Mouse (Mus musculus) neural tube, embryonic 13.5 days (tissue): ENCODE results near the gene Med29. TPM values are rescaled to one million over a fixed set of nuclear protein-coding genes. Genes with fewer than 3 reads are reported as not detected.
A peak's percentile ranks its signal among the peaks of the same experiment; 100 is the strongest.

Experiments used
- ATAC-seq: fragments of 200-750 bp; cut with Nextera tagmentation; 2 replicates; pipeline ENCODE4 v1.8.0; 2017; ENCODE audit warnings: low read depth, mild to moderate bottlenecking, moderate TSS enrichment, moderate library complexity
- H3K27ac ChIP-seq: fragments of 300-500 bp; sonication (generic); replicated peaks from 2 replicates; pipeline ENCODE4 v1.5.1; 2015; ENCODE audit warnings: moderate library complexity, mild to moderate bottlenecking, inconsistent platforms
- H3K27me3 ChIP-seq: fragments of 300-500 bp; sonication (generic); 2 replicates; pipeline ENCODE4 v1.6.1; 2015; ENCODE audit warnings: mild to moderate bottlenecking, inconsistent platforms
- H3K36me3 ChIP-seq: fragments of 300-500 bp; sonication (generic); 2 replicates; pipeline ENCODE4 v1.6.1; 2015; ENCODE audit warnings: mild to moderate bottlenecking, inconsistent platforms
- H3K4me1 ChIP-seq: fragments of 300-500 bp; sonication (generic); replicated peaks from 2 replicates; pipeline ENCODE4 v1.6.1; 2015; ENCODE audit warnings: inconsistent platforms
- H3K4me2 ChIP-seq: fragments of 300-500 bp; sonication (generic); 2 replicates; pipeline ENCODE4 v1.6.1; 2015; ENCODE audit warnings: inconsistent platforms, mild to moderate bottlenecking, moderate library complexity
- H3K4me3 ChIP-seq: fragments of 300-500 bp; sonication (generic); 2 replicates; pipeline ENCODE4 v1.5.1; 2015; ENCODE audit warnings: mild to moderate bottlenecking, inconsistent platforms
- H3K9ac ChIP-seq: fragments of 300-500 bp; sonication (generic); 2 replicates; pipeline ENCODE4 v1.6.1; 2015; ENCODE audit warnings: moderate library complexity, mild to moderate bottlenecking, inconsistent platforms
- H3K9me3 ChIP-seq: fragments of 300-500 bp; sonication (generic); 2 replicates; pipeline ENCODE4 v1.6.1; 2016; ENCODE audit warnings: inconsistent platforms
- WGBS: fragments of 180-500 bp; shearing (Covaris S2); methylation state at CpG from one replicate; pipeline ENCODE4 v1.1.7; 2015; 5-methylcytosine and 5-hydroxymethylcytosine counted together
- polyA plus RNA-seq: library from polyadenylated mRNA; unstranded; fragments of >200 nt; fragmentation: Nextera tagmentation; extraction: Ambion mirVana; gene quantifications from 2 replicates; pipeline ENCODE4 v1.2.1, GENCODE M21; 2015

Med29 gene
- 35.7 and 45.4 TPM in 2 replicates for polyA plus RNA-seq

DNA sequence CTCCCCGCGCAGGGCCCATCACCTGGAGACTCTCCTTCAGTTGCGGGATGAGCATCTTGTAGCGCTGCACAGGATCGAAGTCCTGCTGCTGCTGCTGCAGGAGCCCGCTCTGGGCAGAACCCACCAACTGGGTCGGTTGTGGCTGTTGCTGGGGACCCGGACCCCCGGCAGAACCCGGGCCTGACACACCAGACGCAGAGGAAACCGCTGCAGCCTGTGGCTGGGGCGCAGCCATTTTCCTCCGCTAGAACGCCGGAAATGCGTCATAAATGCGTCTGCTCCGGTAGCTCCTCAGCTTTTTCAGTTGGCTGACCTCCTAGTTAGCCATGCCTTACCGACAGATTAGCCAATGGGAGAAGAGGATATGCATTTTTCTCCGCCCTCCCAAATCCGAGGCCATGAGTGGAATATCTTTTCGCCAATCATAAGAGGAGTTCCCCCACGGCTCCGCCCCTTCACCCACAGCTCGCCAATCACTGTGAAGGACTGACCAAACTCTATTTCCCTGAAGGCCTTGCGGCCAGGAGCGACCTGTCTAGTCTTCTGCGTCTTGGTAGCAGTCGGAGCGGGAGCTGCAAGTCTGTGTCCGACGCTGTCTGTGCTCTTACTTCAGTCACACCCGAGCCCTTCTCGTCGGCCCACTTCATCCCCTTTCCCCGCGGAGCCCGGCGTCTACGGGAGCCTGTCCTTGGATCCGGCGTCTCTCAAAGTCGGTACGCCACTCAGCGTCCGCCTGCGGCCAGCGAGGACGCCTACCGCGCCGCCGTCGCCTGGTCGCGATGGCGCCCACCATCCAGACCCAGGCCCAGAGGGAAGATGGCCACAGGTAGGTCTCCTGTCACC, at the start of gene Med29, which contains the start of gene Paf1:
TSS of gene Med29 (minus strand) at position 280 of the 843 bp plus-strand sequence.
TSS of gene Paf1 (plus strand) at position 523 of the 843 bp plus-strand sequence.
- Histone ChIP-seq H3K4me3 (peak within 1 kb of the TSS; percentile 85), H3K27ac (peak within 1 kb of the TSS; percentile 79), H3K4me2 (peak within 1 kb of the TSS; percentile 96), H3K27me3 (no peaks in the 10 kb centered on the region), H3K4me1 (peaks cover 26% of the 10 kb centered on the region), H3K9me3 (no peaks in the 10 kb centered on the region), H3K36me3 (peaks cover 63% of the 10 kb centered on the region), H3K9ac (peak within 1 kb of the TSS; percentile 91)
- WGBS: under 1% methylated on average over 58 of the region's 58 CpGs
- ATAC-seq: peak; percentile 99

DNA sequence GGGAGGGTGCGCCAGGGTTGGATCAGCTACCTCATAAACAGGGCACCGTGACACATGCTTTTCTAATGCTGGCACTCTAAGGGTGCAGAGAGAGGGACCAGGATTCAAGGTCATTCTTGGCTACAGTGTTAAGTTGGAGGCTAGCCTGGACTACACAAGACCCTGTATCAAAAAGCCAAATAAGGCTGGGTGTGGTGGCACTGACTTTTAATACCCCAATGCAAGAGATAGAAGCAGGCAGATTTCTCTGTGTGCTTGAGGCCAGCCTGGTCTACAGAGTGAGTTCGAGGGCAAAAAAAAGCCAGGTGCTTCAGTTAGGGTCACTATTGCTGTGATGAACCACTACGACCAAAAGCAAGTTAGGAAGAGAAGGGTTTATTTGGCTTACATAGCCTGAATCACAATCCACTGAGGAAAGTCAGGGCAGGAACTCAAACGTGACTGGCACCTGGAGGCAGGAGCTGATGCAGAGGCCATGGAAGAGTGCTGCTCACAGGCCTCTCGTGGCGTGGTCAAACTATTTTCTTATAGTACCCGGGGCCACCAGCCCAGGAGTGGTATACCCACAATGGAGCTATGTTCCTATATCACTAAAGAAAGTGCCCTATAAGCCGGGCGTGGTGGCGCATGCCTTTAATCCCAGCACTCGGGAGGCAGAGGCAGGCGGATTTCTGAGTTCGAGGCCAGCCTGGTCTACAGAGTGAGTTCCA, 49.4 kb upstream of the Med29 start:
- peaks cover 11% of the 10 kb centered on the region for H3K4me1 ChIP-seq
- no peak overlapping the region for H3K9ac ChIP-seq
- peaks cover 6% of the 10 kb centered on the region for H3K27me3 ChIP-seq
- H3K36me3 ChIP-seq: no peaks in the 10 kb centered on the region
- H3K4me3 ChIP-seq: no peak overlapping the region
- H3K27ac ChIP-seq: no peak overlapping the region
- H3K9me3 ChIP-seq: no peaks in the 10 kb centered on the region
- H3K4me2 ChIP-seq: no peak overlapping the region
- ATAC-seq: no peak
- 93% methylated on average over 14 of the region's 14 CpGs for WGBS

DNA sequence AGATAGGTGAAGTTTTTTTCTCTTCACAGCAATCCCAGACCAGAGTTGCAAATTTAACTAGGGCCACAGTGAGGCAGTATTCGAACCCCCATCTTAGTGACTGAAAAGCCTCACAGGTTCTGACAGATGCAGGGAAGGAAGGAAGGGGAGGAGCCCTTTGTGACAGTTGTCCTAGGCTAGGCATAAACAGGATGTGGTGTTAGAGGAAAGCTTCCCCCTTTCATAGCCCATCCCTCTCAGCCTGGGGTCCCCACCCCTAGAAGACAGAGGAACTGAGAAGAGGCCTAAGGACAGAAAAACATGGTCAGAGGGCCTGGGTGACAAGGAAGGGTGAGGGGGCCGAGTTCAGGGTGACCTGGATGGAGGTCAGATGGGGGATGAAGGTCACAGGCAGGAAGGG, 48.2 kb upstream of the Med29 start:
- H3K27ac ChIP-seq: no peak overlapping the region
- no peak for ATAC-seq
- H3K4me3 ChIP-seq: no peak overlapping the region
- 0 out of 2 replicates have a peak, but pooled peaks cover 2% of the 10 kb centered on the region for H3K27me3 ChIP-seq
- 52% methylated on average over 2 of the region's 2 CpGs for WGBS
- H3K4me2 ChIP-seq: no peak overlapping the region
- H3K9me3 ChIP-seq: no peaks in the 10 kb centered on the region
- H3K4me1 ChIP-seq: peaks cover 6% of the 10 kb centered on the region; the same call in 1 of the 2 replicates
- H3K9ac ChIP-seq: no peak overlapping the region
- H3K36me3 ChIP-seq: no peaks in the 10 kb centered on the region

DNA sequence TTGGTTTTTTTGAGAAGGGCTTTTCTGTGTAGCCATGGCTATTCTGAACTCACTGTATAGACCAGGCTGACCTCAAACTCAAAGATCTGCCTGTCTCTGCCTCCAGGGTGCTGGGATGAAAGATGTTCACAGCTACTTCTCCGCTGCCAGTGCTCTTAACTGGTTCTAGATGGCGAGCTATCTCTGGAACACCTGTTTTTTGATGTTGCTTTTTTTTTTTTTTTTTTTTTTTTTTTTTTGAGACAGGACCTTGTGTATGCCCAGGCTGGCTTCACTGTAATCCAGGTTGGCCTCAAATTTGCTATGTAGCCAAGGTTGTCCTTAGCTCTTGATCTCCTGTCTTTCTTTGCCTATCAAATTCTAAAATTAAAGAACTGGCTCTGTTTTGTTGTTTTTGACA, 46.3 kb upstream of the Med29 start:
- H3K9ac ChIP-seq: no peak overlapping the region
- H3K36me3 ChIP-seq: no peaks in the 10 kb centered on the region
- no peak overlapping the region for H3K27ac ChIP-seq
- no peak overlapping the region for H3K4me3 ChIP-seq
- ATAC-seq: no peak
- 86% methylated on average over 2 of the region's 2 CpGs for WGBS
- H3K4me2 ChIP-seq: no peak overlapping the region
- no peaks in the 10 kb centered on the region for H3K9me3 ChIP-seq
- H3K27me3 ChIP-seq: no peaks in the 10 kb centered on the region
- peaks cover 24% of the 10 kb centered on the region for H3K4me1 ChIP-seq

DNA sequence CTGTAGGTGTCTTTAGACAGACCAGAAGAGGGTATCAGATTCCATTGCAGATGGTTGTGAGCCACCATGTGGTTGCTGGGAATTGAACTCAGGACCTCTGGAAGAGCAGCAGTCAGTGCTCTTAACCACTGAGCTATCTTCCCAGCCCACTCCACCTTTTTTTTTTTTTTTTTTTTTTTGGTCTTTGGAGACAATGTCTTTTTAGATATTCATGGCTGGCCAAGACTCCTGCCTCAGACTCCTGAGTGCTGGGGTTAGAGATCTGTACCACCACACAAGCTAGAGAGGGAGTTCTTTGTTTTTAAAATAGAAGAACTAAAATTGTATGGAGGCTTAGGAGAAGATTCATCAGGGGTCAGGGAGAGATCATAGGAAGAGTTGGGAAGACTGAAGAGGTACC, 45.5 kb upstream of the Med29 start:
- no peak for ATAC-seq
- no peak overlapping the region for H3K4me3 ChIP-seq
- H3K9ac ChIP-seq: no peak overlapping the region
- no peak overlapping the region for H3K4me2 ChIP-seq
- no peaks in the 10 kb centered on the region for H3K27me3 ChIP-seq
- H3K36me3 ChIP-seq: peaks cover 6% of the 10 kb centered on the region
- no peaks in the 10 kb centered on the region for H3K9me3 ChIP-seq
- no peak overlapping the region for H3K27ac ChIP-seq
- H3K4me1 ChIP-seq: peaks cover 32% of the 10 kb centered on the region

DNA sequence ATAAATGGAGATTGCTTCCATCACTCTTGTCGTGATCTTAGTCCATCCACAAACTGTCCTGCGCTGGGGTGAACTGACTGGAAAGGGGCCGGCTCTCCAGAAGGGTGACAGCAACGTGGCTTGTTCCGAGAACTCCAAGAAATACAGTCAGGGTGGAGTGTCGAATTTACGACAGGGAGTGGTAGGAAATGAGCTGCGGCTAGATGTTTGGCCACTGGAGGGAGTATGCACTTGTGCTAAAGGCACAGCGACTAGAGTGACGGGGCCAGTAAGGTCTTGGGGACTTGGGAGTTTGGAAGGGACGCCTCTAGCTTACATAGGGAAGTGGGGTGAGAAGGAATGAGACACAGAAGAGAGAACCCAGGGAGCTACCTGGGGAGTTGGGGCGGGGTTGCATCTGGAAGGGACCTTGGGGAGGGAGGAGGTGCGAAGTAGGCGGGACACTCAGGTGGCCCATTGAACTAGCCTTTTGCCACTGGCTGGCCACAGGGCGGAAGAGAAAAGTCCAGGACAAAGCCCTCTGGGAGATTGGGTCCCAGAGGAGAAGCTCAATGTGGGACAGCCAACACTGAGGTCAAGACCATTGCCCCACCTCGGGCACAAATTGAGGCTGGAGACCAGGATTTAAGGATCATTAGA, 44.5 kb upstream of the Med29 start, which contains the start of gene Gmfg:
TSS of gene Gmfg (plus strand) at position 516 of the 639 bp plus-strand sequence.
- Histone ChIP-seq H3K9ac (peak within 1 kb of the TSS; percentile 75), H3K27ac (peak within 1 kb of the TSS; percentile 84), H3K27me3 (no peaks in the 10 kb centered on the region), H3K9me3 (no peaks in the 10 kb centered on the region), H3K36me3 (peaks cover 15% of the 10 kb centered on the region), H3K4me2 (peak within 1 kb of the TSS; percentile 66), H3K4me3 (peak within 1 kb of the TSS; percentile 79), H3K4me1 (peaks cover 41% of the 10 kb centered on the region)
- ATAC-seq: peak; percentile 64
- WGBS: 3% methylated on average over 16 of the region's 16 CpGs

DNA sequence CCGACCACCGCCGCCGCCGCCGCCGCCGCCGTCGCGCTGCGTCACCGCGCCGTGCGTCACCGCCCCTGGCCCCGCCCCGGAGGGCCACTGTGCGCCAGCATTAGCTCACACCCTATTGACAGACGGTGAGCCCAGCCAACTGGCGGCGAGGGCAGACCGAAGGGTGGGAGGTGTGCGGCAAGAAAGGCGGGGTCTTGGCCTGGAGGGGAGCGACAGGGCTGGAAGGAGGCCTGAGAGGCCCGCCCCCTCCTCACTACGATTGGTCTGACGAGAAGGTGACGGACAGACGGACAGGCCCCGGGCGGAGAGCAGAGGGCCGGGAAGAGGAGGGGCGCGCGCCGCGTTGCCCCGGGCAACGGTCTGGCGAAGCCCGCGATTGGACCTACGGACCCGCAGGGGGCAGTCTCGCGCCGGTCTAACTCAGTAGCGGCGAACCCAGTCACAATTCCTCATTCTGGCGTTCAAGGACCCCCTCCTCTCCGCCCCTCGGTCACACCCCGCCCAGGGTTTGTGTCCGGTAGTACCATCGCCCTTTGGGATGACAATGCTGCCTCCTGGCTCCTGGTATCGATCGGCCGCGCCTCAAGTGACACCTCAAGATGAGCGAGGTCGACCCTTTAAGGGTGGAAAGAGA, 43.9 kb upstream of the Med29 start:
- Histone ChIP-seq H3K27me3 (no peaks in the 10 kb centered on the region), H3K9me3 (no peaks in the 10 kb centered on the region), H3K4me3 (peak overlapping the region; percentile 79), H3K27ac (peak overlapping the region; percentile 84), H3K4me2 (peak overlapping the region; percentile 66), H3K4me1 (peaks cover 48% of the 10 kb centered on the region), H3K36me3 (peaks cover 21% of the 10 kb centered on the region), H3K9ac (peak overlapping the region; percentile 88)
- ATAC-seq: peak; percentile 99
- WGBS: under 1% methylated on average over 52 of the region's 64 CpGs

DNA sequence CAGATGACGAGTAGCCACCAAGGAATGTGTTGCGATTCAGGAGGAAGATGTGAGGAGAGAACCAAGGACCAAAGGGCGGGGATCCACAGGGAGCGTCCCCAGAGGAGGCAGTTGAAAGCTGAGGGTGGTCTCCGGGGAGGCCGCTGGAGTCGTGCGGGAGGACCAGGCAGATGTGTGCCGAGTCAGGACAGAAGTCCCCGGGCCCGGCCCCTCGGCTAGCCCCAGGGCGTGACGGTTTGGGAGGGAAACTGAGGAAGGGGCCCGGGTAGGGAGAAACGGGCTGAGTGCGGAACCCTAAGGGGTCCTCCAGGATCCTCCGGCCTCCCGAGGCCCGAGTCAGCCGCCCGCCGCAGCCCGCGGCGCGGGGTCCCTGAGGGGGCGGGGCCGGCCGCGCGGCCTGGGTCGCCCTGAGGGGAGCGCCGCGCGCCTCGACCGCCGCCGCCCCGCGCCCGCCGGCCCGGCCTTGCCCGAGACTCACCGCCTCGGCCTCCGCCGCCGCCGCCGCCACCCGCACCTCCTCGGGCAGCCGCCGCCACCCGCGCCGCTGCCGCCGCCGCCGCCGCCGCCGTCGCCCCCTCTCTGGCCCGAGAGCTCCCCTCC, 43.3 kb upstream of the Med29 start:
- Histone ChIP-seq H3K9me3 (no peaks in the 10 kb centered on the region), H3K36me3 (peaks cover 24% of the 10 kb centered on the region), H3K4me1 (peaks cover 50% of the 10 kb centered on the region), H3K4me2 (peak overlapping the region; percentile 88), H3K27me3 (no peaks in the 10 kb centered on the region), H3K4me3 (peak overlapping the region; percentile 79), H3K27ac (peak overlapping the region; percentile 56), H3K9ac (peak overlapping the region; percentile 88)
- under 1% methylated on average over 25 of the region's 70 CpGs for WGBS
- ATAC-seq: peak; percentile 47

DNA sequence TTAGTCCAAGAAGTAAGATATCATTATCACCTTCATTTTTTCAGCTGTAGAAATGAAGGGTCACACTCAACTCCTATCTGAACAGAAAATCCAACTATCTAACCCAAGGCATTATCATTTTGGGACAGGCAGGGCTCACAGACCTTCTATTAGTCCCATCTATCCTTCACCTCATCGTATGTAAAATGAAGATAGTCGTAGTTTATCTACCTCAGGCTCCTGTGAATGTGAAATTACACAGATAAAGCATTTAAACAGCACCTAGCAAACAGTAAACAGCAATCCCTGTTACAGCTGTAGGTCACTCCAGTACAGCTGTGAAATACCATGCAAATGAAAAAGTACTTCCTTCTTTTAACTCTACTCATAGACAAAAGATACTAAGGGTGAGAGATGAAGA, 39.7 kb upstream of the Med29 start:
- Histone ChIP-seq H3K4me2 (no peak overlapping the region), H3K27me3 (no peaks in the 10 kb centered on the region), H3K36me3 (peaks cover 24% of the 10 kb centered on the region), H3K27ac (no peak overlapping the region), H3K9me3 (no peaks in the 10 kb centered on the region), H3K4me1 (peaks cover 50% of the 10 kb centered on the region), H3K9ac (no peak overlapping the region), H3K4me3 (no peak overlapping the region)
- 94% methylated on average over 2 of the region's 2 CpGs for WGBS
- no peak for ATAC-seq

DNA sequence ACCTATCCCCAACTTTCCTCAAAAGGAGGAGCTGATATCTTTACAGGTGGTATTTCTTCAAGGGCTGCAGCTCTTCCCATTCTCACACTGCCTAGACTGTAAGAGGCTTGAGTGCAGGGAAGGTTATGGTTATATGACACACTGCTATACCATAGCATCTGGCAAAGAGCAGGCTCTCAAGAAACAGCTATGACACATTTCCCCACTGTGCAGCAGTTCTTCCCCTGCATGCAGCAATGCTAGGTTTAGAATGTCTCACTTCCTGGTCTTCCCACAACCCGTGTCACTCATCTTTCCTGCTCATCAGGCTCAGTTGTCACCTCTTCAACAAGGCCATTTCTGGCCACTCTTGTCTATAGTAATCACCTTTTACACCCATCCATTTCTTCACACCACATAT, 38.0 kb upstream of the Med29 start:
- H3K9ac ChIP-seq: no peak overlapping the region
- H3K27ac ChIP-seq: no peak overlapping the region
- H3K36me3 ChIP-seq: peaks cover 24% of the 10 kb centered on the region
- peaks cover 46% of the 10 kb centered on the region for H3K4me1 ChIP-seq
- no peaks in the 10 kb centered on the region for H3K9me3 ChIP-seq
- no peak for ATAC-seq
- H3K27me3 ChIP-seq: no peaks in the 10 kb centered on the region
- 88% methylated on average over 1 of the region's 1 CpGs for WGBS
- no peak overlapping the region for H3K4me2 ChIP-seq
- H3K4me3 ChIP-seq: no peak overlapping the region

DNA sequence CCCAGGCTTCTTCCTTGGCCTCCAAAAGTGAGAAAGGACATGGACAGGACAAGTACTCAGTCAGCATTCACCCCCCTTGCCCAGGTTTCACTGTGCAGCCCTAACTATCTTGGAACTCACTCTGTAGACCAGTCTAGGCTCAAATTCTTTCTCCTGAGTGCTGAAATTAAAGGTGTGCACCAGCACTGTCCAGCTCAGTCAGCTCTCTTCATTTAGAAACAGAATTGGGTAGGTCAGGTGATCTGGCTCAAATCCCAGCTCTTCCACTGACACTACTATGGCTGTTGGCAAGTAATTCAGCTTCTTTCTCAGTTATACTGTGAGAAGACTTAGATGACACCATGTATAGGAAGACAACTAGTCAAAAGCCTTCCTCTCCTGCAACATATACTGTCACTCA, 35.2 kb upstream of the Med29 start:
- Histone ChIP-seq H3K4me1 (peaks cover 18% of the 10 kb centered on the region), H3K36me3 (peaks cover 31% of the 10 kb centered on the region), H3K27ac (no peak overlapping the region), H3K9me3 (no peaks in the 10 kb centered on the region), H3K9ac (no peak overlapping the region), H3K27me3 (no peaks in the 10 kb centered on the region), H3K4me3 (no peak overlapping the region), H3K4me2 (no peak overlapping the region)
- ATAC-seq: no peak
